Mouse (Mus musculus): Measurements from ENCODE around the gene Ttc12. TPM values are rescaled to one million over a fixed set of nuclear protein-coding genes. Genes with fewer than 3 reads are reported as not detected.

The Ttc12 gene
- total RNA-seq, 2 experiments from 2014 or later = 2.0 to 2.1 TPM

DNA sequence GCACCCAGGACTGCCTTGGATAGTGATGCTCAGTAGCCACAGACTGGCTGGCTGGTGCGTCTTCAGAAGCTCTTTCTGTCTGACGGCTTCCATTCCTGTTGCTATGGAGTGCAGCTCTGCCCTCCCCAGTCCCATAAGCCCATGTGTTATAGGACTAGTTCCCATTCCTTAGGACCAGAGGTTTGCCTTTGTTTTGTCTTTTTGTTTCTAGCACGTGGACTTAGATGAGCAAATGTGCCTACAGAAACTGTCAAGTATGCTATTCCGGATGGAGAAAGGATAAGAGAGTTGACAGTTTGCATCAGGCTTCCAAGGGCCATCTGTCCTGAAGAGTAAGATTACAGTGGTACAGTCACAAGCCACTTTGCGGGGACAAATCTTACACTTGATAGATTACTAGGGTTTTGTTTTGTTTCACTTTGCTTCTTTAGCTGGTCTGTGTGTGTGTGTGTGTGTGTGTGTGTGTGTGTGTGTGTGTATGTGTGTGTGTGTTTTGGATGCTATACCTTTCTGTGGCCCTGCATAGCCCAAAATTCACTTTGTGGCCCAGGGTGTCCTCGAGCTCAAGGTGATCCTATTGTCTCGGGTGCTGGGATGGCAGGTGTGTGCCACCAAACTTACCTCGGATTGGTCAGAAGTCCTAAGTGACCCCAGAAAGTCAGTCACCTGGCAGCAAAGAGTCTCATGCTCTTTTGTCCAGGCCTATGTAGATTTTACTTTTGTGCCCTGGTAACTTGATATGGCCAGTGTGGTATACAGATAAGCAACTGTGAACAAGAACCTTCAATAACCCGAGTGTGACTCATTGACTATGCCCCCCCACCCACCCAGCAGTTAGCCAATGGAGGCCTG lies 1.0 kb upstream of the Ttc12 start:
- H3K27ac ChIP-seq = no peak overlapping the region
- no peak for DNase-seq (ENCODE audit: low spot score in 2 of 2)
- no peak overlapping the region for H3K4me3 ChIP-seq
- TF ChIP-seq CTCF (conservative IDR thresholded peaks at IDR 0.05) = no peak

DNA sequence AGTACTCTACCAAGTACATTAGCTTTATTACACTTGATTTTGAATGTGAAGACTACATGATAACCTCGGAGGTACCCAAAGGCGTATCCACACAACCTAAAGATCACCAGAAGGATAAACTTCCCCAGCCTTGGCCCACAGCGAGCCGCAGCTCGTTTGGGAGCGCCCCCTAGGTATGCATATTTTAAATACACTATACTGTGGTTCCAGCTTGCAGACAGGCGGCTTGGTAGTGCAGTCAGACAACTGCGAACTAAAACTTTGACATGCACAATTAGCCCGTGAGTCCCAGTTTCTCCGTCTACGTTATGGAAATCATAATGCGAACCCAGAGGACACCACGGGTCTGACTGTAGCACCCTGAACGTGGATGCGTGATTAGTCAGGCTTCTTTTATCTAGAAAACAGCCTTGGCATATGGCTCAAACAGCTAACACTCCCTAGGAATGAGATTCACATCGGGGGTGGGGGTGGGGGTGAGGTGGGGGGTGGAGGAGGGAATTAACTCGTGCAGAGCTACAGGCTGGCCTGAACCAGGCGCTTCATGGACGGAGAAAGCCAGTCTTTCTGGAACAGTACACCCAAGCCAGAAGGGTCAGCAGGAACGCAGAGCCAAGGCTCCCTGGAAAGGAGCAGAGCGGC lies 654 bp downstream of the Ttc12 start:
- Histone ChIP-seq H3K4me3 (peak overlapping the region; percentile 58), H3K27ac (peak overlapping the region; percentile 28; the same call in 1 of the 2 replicates)
- peak; percentile 84 for TF ChIP-seq CTCF (conservative IDR thresholded peaks at IDR 0.05)
- peak in 1 of 2 experiments; percentile 57 for DNase-seq (ENCODE audit: low spot score in 2 of 2)

DNA sequence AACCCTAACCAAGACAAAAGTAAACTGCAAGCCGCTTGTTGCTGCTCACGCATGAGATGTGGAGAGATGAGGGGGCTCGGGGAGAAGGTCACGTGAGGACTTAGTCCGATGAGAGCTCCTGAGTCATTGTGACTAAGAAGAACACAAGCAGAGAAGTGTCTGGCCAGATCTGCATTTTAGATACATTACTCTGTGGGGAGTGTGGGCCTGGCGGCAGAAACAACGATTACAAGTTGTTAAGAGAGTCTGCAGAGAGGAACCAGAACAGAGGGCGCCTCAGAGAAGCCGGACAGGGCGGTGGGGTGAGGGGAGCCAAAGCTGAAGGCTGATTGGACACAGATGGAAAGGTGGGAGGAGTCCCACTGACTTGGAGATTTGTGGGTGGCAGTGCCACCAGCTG lies 2.7 kb downstream of the Ttc12 start:
- no peak for DNase-seq (ENCODE audit: low spot score in 2 of 2)
- Histone ChIP-seq H3K27ac (no peak overlapping the region), H3K4me3 (no peak overlapping the region)
- no peak; the same call in 1 of the 2 replicates for TF ChIP-seq CTCF (conservative IDR thresholded peaks at IDR 0.05)

- no peak overlapping the region for H3K4me3 ChIP-seq
- DNase-seq (ENCODE audit: low spot score in 2 of 2) = no peak
- H3K27ac ChIP-seq = no peak overlapping the region
- TF ChIP-seq CTCF (conservative IDR thresholded peaks at IDR 0.05) = no peak
Measured at GRCm38 (mm10) chr9:49472126-49472525, 13.9 kb downstream of the Ttc12 start.

GRCm38 (mm10) chr9:49470946-49471345 lies 15.1 kb downstream of the Ttc12 start:
- no peak for TF ChIP-seq CTCF (conservative IDR thresholded peaks at IDR 0.05)
- Histone ChIP-seq H3K27ac (no peak overlapping the region), H3K4me3 (no peak overlapping the region)
- no peak for DNase-seq (ENCODE audit: low spot score in 2 of 2)

GRCm38 (mm10) chr9:49470006-49470405 lies 16.0 kb downstream of the Ttc12 start:
- no peak for TF ChIP-seq CTCF (conservative IDR thresholded peaks at IDR 0.05)
- Histone ChIP-seq H3K4me3 (no peak overlapping the region), H3K27ac (no peak overlapping the region)
- no peak for DNase-seq (ENCODE audit: low spot score in 2 of 2)

DNA sequence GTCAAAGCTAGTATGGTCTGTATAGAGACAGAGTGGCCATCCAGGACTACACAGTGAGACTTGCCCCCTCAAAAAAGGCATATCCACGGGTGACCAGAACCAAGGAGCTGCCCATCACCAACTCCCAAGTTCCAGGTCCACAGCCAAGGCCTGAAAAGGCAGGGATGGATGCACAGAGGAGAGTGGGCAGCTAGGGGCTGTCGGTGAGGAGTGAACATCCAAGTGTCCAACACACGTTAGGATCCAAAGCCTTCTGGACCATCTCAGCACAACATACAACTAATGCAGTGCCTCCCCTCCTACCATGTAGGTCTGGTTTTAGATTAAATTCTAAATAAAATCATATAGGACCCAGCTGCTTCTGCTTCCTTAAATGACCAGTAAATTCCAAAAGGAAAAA lies 29.9 kb downstream of the Ttc12 start:
- TF ChIP-seq CTCF (conservative IDR thresholded peaks at IDR 0.05) = no peak
- Histone ChIP-seq H3K27ac (no peak overlapping the region), H3K4me3 (no peak overlapping the region)
- no peak for DNase-seq (ENCODE audit: low spot score in 2 of 2)

DNA sequence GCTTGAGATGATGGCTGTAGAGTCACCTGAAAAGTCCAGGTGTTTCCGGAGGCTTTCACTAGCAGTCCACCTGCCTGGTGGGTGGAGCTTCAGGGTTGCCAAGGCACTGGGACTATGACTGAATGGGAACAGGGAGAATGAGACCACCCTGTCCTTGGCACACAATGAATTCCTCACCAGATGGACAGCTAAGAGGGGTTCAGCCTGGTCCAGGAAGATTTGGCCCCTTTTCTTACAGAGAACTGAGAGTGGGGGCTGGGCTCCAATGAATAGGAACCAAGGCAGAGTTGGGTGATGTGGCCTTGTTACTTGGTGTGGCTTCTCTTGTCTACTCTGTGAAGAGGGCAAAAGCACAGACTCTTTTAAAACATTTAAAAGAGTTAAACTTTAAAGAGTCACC lies 33.6 kb downstream of the Ttc12 start:
- no peak for TF ChIP-seq CTCF (conservative IDR thresholded peaks at IDR 0.05)
- Histone ChIP-seq H3K4me3 (no peak overlapping the region), H3K27ac (no peak overlapping the region)
- no peak for DNase-seq (ENCODE audit: low spot score in 2 of 2)

DNA sequence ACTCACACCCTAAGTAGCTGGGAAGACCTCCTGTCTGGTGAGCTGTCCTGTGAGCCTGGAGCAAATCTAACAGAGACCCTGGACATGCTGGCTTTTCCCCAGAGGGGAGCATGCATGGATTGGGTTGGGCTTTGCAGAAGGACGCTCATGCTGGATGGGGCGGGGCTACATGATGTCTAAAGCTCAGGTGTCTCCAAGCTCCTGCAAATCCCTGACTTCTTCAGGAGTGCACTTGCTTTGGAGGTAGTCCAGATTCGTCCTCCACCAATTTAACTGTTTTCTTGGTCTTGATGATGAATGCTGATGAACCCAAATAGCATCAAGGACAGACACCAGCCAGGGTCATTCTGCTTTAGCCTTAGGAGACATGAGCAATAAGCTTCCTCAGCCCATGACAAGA lies 35.5 kb downstream of the Ttc12 start:
- no peak for DNase-seq (ENCODE audit: low spot score in 2 of 2)

GRCm38 (mm10) chr9:49442621-49443020 lies 43.4 kb downstream of the Ttc12 start:
- DNase-seq (ENCODE audit: low spot score in 2 of 2) = no peak
- no peak overlapping the region for H3K4me3 ChIP-seq

More for the DNA sequence above, 35.5 kb downstream of the Ttc12 start:
- no peak overlapping the region for H3K4me3 ChIP-seq
- H3K27ac ChIP-seq = no peak overlapping the region
- TF ChIP-seq CTCF (conservative IDR thresholded peaks at IDR 0.05) = no peak

DNA sequence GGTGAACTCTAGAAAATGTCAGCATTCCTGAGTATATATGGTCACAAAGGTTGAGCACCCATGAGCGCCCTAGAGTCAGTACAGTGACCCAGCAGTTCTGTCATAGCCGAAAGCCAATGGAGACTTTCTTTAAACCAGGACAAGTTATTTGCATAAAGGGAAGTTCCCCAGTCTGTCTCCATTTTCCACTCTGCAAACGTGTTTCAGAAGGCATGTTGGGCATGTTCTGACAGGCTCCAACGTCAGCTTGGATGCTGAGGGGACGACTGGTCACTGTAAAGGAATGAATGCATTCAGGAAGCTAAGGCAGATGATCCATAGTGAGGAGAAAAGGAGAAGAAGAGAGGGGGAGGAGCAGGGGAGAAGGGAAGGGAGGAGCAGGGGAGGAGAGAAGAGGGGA lies 58.5 kb downstream of the Ttc12 start:
- no peak for TF ChIP-seq CTCF (conservative IDR thresholded peaks at IDR 0.05)
- Histone ChIP-seq H3K4me3 (no peak overlapping the region), H3K27ac (no peak overlapping the region)
- DNase-seq (ENCODE audit: low spot score in 2 of 2) = no peak

More at GRCm38 (mm10) chr9:49442621-49443020, 43.4 kb downstream of the Ttc12 start:
- no peak for TF ChIP-seq CTCF (conservative IDR thresholded peaks at IDR 0.05)
- no peak overlapping the region for H3K27ac ChIP-seq

- Histone ChIP-seq H3K27ac (no peak within 1 kb of the TSS), H3K4me3 (no peak within 1 kb of the TSS)
- TF ChIP-seq CTCF (conservative IDR thresholded peaks at IDR 0.05) = no peak
- DNase-seq (ENCODE audit: low spot score in 2 of 2) = no peak
Measured at GRCm38 (mm10) chr9:49426921-49427320, 59.1 kb downstream of the Ttc12 start, which contains the start of gene Ankk1. Gene Ankk1, minus strand, starts transcription at chr9:49427021.

DNA sequence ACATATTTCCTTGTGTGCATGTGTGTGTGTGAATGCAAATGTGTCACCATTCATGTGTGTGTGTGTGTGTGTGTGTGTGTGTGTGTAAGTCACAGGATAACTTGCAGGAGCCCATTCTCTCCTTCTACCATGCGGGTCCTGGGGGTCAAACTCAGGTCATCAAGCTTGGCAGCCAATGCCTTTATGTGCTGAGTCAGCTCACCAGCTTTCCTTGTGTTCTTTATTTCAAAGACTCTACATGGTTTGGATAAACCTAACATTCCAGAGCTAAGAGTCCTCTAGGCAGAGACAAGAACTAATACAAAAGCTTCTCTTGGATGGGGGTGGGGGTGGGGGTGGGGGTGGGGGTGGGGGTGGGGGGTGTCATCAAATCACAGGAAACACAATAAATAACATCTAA lies 60.4 kb downstream of the Ttc12 start:
- no peak for TF ChIP-seq CTCF (conservative IDR thresholded peaks at IDR 0.05)
- Histone ChIP-seq H3K4me3 (no peak overlapping the region), H3K27ac (no peak overlapping the region)
- DNase-seq (ENCODE audit: low spot score in 2 of 2) = no peak

Data from layer of hippocampus, adult 2 months (tissue).